Mouse (Mus musculus): ENCODE data around the gene H2afy.

DNA sequence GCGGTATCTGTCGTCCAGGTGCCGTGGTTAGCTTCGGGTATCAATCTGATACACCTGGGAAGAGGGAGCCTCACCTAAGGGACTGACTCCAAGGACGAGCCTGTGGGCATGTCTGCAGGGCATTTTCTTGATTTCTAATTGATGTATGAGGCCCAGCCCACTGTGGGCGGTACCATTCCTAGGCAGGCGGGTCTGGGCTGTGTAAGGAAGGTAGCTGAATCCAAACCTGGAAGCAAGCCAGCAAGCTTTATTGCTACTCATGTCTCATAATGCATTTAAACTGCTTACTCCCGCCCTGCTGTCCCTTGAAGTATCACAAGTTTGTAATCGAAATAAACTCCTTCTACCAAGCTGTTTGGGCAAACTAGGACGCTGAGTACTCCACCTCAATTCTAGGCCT, 10.5 kb downstream of the H2afy start:
- TF ChIP-seq POLR2A (IDR thresholded peaks at IDR 0.05; ENCODE audit: low read depth, low read length) = no peak
- no peak for TF ChIP-seq CTCF (IDR thresholded peaks at IDR 0.05; ENCODE audit: extremely low read depth, insufficient read length, insufficient replicate concordance, low read depth, low read length)

Data from small intestine, adult 2 months (tissue).